Mouse (Mus musculus): ENCODE measurements around the gene Vill. TPM values are rescaled to one million over a fixed set of nuclear protein-coding genes. Genes with fewer than 3 reads are reported as not detected.

The Vill gene
- polyA plus RNA-seq, 1 experiment, result 6.1 TPM

DNA sequence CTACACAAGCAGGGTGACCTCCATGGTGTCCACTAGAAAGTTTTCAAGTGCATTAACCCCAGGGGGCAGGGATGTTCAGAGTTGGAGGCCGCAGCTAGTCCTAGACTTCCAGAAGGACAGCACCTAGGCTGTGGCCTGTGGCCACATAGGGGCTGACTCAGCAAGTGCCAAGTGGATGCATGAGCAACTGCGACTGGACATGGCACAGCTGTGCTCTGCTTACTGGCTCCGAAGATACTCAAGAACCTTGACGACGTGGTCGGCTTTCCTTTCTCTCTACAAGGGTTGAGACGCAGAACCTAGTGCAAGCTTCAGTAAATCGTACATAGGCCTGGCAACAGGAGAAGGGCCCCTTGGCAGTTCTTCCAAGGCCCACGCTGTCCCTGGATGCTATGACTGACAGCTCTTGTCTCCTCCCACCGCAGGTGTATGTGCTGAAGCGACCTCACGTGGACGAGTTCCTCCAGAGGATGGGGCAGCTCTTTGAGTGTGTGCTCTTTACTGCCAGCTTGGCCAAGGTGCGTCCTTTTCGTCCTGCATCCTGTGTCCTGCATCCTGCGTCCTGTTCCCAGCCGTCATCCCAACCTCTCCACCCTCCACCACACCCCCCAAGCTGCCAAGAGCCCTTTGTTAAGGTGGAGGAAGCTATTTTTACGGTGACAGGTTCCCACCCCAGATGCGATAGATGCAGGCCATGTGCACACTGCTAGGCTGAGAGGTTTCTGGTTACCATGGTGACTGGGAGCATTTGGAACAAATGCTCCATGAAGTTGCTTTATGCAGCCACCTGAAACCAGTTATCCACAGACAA lies 19.3 kb upstream of the Vill start:
- no peak for DNase-seq (ENCODE audit: low read depth, low spot score)
- WGBS, result 89% methylated on average over 19 of the region's 19 CpGs

DNA sequence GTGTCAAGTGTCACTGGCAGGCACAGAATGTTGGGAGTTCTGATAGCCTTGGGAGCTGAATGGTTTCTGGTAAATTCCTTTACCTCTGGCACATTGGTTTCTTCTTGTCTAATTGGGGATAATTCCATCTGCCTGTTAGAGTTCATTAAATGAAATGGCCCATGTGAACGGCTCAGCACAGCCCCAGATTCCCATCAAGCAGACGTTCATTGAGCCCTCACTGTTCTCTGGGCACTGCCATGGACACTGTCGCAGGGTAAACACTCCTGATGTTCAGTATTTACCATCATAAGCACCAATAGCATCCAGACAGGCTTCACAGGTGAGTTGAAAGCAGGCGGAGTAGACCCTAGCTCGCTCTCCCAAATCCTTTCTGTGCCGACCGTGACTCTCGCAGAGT lies 18.5 kb upstream of the Vill start:
- 92% methylated on average over 8 of the region's 8 CpGs for WGBS
- no peak for DNase-seq (ENCODE audit: low read depth, low spot score)

DNA sequence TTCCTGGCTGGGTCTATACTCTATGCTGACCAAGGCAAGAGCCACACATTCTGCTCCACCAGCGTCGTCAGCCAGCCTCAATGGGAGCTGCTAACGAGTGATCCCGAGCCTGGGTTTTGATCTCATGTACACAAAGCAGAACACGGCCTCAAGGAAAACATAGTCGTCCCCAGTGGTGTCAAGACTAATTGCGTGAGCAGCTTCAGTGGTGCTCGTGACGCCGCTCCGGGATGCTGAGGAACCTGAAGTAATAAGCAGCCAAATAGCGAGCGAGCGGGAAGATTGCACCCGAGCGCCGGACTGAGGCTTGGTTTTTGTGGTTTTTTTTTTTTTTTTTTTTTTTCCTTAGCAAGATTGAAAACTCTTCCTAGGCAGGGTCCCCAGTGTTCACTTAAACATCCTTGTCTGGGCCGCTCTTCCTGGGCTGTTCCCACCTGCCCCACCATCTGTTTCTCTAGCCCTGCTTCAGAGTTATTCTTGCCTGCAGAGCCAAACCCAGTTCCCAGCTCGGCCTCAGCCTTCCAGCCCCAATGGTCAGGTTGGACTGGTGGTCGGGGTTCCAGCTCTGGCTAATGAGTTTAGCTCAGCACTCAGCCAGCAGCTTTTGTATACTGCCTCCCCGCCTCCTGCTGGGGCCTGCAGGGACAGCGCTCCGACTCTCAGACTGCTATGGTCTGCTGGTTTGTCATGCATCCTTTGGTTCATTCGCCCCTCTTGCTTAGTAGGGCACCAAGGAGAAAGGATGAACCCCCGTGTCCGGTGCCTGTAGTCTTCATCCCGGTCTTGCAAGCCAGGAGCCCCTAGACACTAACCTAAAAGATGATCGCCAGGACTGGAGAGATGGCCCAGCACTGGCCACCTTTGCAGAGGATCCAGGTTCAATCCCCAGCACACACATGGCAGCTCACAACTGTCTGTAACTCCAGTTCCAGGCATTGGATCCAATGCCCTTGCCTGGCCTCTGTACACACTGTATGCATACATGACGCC lies 17.6 kb upstream of the Vill start:
- 92% methylated on average over 29 of the region's 29 CpGs for WGBS
- DNase-seq (ENCODE audit: low read depth, low spot score), result no peak

DNA sequence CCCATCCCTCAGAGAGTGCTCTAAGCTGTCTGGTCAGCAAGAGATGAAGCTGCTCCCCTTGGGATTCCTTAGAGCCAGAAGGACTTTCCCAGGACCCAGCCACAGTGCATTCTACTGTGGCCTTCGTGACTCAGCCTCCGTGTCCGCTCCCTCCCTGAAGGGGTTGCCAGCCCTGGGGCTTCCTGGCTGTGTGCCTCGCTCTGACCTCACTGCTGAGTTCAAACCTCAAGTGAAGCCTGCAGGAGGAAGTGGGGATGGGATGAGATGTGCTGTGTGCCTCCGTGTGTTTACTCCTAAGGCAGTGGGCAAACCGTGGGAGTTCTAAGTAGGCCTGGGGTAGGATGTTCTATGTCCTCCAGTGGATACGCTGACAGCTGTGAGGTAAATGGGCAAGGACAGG lies 16.7 kb upstream of the Vill start:
- WGBS, result 67% methylated on average over 7 of the region's 7 CpGs
- DNase-seq (ENCODE audit: low read depth, low spot score), result no peak

DNA sequence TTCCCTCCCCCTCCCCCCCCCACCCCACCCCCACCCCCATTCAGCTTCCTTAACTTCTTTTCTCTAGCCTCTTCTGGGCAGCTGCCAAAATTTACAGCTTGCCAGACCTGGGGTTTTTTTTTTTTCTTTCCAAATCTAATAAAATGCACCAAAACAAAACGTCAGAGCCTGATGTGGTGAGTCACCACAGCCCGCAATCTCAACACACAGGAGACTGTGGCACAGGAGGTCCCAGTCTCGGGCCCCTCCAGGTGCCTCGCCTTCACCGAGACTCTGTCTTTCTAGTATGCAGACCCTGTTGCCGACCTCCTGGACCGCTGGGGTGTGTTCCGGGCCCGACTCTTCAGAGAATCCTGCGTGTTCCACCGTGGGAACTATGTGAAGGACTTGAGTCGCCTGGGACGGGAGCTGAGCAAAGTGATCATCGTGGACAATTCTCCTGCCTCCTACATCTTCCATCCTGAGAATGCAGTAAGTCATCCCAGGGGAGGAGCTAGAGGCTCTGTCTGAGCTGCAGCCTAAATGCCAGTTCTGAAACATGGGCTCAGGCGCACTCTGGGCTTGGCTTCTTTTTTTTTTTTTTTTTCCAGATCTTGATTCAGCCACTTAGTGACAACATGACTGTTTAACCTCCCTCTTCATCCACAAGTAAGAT lies 15.4 kb upstream of the Vill start:
- WGBS, result 72% methylated on average over 15 of the region's 15 CpGs
- no peak for DNase-seq (ENCODE audit: low read depth, low spot score)

DNA sequence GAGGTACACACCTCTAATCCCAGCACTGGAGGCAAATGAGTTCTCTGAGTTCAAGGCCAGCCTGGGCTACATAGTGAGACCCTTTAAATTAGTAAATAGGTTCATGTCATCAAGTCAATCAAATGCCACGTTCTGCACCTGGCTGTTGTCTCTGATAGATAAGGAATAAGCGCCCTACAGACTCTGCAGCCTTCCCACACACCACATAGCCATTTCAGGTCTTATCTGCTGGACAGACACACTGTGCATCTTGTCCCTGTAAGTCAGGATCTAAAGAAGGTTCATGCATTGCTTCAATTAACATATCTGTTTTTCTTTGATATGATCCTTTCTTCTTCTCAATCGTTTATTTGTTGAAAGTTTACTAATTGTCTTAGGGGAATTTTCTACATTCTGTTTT lies 14.0 kb upstream of the Vill start:
- 88% methylated on average over 3 of the region's 3 CpGs for WGBS
- DNase-seq (ENCODE audit: low read depth, low spot score), result no peak

DNA sequence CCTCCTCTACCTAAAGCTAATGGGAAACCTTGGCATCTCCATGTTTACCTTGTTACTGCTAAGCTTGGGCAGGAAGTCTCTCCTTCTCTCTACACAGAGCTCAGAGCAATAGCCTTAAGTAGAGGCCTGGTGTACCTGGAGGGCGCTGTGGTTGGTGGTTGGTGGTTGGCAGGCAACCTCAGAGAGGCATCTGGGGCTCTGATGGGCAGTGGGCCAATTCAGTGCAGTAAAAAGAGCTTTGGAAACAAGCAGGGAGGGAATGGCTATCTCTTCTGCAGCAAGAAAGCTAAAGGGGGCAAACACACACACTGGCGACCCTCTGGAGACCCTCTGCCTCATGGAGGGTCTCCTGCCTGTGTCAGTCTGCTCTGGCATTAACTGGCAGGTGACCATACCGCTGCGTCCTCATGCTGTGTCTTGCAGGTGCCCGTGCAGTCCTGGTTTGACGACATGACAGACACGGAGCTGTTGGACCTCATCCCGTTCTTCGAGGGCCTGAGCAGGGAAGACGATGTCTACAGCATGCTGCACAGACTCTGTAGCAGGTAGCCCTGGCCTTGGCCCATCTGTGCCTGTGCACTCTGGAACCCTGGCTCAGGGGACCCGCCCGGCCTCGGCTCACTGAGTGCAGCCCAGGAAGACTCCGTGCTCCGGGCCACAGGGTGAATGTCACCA lies 12.3 kb upstream of the Vill start:
- no peak for DNase-seq (ENCODE audit: low read depth, low spot score)
- 80% methylated on average over 15 of the region's 15 CpGs for WGBS

DNA sequence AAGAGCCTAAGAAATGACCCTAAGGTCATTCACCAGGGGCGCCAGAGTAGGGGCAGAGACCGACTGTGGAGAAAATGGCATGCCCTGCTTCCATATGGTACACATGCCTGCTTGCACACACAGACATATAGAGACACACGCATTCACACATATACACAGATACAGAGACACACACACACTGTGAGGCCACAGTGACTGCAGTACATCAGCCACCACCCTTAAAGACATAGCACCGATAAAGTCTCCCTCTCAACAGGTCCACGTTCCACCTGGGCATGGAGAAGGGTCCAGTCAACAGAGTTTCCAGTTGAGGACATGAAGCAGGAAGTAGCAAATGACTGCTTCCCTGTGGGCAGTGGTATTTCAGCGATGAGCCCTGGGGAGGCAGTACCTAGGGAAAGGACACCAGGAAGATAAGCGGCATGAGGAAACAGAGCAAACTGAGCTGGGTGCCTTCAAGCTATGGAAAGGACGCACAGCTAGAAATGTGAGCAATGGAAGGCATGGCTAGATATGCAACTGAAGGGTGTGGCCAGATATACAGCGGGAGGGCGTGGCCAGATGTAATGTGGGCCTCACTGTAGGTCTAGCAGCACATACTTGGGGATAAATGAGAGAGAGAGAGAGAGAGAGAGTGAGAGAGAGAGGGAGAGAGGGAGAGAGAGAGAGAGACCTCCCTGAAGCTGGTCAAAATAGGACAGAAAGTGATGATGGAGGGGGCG lies 4.2 kb upstream of the Vill start:
- DNase-seq (ENCODE audit: low read depth, low spot score), result no peak
- WGBS, result 57% methylated on average over 11 of the region's 11 CpGs

DNA sequence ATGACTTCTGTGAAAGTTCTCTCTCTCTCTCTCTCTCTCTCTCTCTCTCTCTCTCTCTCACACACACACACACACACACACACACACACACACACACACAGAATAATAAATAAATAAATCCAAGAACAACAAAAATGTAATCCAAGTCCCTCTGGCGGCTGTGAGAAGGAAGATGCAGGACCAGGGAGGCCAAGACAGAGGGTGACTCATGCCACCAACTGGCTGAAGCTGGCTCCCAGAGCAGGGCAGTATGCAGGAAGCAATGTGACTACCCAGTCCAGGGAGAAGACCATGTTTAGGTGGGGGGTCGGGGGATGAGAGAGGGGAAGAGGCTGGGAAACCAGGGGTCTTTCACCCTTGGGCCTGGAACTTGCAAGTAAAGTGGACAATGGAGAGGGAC lies 1.4 kb upstream of the Vill start:
- 48% methylated on average over 2 of the region's 2 CpGs for WGBS
- DNase-seq (ENCODE audit: low read depth, low spot score), result no peak

DNA sequence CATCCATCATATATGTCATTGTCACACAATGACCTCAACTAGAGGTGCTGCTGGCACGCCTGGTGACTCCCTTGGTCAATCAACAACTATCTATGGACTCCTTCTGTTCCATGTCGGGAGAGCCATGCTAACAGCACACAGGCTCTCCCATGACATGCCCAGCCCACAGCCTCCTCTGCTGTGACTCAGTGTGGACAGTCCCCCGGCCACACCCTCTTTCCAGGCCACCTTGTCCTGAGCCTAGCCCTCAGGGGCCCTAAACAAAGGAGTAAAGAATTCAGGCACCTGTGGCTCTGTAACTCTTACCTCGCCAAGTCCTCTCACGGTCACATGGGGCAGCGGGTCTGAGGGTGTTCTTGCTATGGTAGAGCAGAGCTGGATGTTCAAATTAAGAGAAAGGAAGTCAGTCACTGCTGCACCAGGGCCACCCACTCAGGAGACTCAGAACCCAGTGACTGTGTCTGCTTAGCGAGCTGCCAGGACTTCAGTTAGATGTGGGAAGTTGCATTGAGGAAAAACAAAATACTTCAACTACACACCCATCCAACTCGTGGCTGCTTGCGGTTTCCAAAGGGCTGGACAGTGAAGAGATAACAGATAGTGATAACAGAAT lies 1.5 kb downstream of the Vill start:
- DNase-seq (ENCODE audit: low read depth, low spot score), result no peak
- WGBS, result 54% methylated on average over 9 of the region's 9 CpGs

DNA sequence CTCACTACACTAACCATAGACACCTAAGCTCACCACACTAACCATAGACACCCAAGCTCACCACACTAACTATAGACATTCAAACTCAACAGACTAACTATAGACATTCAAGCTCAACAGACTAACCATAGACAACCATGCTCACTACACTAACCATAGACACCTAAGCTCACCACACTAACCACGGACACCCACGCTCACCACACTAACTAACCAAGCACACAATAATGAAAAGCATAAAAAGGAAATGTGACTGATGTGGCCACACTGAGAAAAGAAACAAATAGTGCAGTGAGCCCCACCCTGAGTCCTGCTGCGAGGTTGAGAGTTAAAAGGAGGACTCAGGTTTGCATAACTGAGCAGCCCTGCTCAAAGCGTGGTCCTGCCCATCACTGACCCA lies 2.8 kb downstream of the Vill start:
- DNase-seq (ENCODE audit: low read depth, low spot score), result no peak
- 77% methylated on average over 4 of the region's 4 CpGs for WGBS

DNA sequence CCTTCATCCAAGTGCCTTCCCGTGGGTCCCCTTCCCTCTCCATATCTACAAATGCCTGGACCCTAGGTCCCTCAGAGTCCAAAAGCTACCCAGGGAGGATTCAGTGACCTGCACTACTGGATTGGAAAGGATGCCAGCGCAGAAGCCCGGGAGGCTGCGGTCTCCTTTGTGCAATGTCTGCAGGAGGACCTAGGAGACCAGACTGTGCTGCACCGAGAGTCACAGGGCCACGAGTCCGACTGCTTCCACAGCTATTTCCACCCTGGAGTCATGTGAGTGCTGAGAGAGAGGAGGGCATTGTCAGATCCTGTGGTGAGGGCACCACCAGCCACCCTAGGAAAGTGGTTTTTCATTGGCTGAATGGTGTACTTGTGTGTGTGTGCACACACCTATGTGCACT lies 5.7 kb downstream of the Vill start:
- no peak for DNase-seq (ENCODE audit: low read depth, low spot score)
- 91% methylated on average over 7 of the region's 7 CpGs for WGBS

DNA sequence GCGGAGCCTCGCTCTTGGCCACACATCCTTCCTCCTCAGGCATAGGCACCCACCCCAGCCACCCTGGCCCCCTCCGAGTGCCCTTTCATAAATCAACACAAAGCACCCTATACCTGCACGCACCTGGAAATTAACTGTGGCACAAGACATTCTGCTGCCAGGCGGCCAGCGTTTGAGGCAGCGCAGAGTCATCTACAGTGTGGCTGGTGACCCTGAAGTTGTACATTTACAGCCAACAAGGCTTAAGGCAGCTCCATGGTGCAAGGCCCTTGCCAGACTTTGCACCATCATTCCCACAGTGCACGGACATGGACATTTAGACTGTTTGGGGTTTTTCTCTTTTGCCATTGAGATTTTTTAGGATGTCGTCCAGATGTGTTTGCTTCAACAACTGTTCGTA lies 8.1 kb downstream of the Vill start:
- no peak for DNase-seq (ENCODE audit: low read depth, low spot score)
- WGBS, result 87% methylated on average over 10 of the region's 10 CpGs

DNA sequence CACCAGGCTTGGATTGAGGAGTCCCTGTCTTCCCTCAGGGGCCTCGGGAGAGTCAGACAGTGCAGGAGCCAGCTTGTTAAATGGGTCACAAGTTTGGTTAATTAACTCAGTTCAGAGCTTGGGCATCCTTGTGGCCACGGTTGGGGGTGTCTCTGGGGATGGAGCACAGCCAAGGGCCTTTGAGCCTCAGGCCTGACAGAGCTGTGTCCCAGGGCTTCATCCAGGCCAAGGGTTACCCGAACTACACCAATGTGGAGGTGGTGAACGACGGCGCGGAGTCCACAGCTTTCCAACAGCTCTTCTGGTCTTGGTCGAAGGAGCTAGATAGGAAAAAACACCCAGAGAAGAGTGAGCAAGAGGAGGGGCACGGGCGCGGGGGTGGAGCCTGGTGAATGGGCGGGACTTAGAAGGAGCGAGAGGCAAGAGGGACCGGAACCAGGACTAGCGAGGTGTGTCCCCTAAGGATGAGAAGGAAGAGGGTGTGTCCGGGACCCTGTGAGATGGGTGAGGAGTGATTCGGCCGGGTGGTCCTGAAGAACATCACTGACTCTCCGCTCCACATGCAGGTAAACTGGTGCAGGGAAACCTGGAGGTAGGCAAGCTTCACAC lies 10.6 kb downstream of the Vill start:
- WGBS, result 48% methylated on average over 19 of the region's 19 CpGs
- no peak for DNase-seq (ENCODE audit: low read depth, low spot score)

DNA sequence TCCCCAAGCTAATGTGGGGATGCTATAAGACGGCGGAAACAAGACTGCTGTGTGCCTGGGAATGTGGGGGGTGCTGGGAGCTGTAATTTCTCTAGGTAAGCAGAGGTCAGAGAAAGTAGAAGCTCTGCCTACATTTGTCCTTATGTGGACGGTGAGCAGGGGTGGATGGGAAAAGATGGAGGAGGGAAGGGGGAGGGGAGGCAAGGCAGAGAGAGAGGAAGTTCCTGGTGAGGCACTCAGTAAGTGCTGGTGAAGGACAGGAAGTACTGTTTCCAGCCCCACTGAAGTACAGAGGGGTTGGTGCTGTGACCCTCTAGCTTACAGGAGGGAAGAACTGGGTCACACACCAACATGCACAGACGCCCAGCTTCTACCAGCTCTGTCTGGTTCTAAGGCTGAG lies 11.7 kb downstream of the Vill start:
- 70% methylated on average over 4 of the region's 4 CpGs for WGBS
- no peak for DNase-seq (ENCODE audit: low read depth, low spot score)

DNA sequence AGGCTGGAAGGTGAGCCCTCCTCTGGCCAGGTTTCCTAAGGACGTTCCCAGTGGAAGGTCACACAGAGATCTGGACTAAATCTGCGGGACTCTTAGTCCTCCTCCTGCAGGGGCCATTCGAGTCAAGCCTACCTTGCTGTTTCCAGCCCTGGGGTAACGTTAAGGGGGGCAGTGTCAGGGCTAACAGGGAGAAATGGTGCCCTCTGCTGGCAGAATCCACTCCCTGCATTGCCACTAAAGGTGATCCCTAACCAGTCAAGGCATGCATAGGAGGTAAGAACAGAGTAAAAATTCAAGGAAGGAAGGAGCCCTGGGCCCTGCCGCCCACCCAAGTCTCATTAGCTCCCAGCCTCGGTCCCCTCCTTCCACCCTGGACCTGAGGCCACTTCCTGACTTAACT lies 15.0 kb downstream of the Vill start:
- no peak for DNase-seq (ENCODE audit: low read depth, low spot score)
- WGBS, result 3% methylated on average over 6 of the region's 6 CpGs

DNA sequence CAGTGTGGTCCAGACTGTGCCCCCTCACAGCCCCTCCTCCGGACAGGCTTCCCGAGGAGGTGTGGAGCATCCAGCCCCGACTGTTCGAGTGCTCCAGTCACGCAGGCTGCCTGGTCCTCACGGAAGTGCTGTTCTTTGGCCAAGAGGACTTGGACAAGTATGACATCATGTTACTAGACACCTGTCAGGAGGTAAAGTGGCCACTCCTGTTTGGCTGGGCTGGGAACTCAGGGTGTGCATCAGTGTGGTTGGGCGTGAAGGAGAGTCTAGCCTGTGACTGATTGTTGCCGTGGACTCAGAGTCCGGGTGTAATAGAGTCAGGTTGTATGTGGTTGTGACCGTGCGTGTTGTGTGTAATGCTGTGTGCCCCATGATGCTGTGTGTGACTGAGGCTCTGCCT lies 15.7 kb downstream of the Vill start:
- DNase-seq (ENCODE audit: low read depth, low spot score), result peak; percentile 75
- WGBS, result 38% methylated on average over 11 of the region's 11 CpGs

DNA sequence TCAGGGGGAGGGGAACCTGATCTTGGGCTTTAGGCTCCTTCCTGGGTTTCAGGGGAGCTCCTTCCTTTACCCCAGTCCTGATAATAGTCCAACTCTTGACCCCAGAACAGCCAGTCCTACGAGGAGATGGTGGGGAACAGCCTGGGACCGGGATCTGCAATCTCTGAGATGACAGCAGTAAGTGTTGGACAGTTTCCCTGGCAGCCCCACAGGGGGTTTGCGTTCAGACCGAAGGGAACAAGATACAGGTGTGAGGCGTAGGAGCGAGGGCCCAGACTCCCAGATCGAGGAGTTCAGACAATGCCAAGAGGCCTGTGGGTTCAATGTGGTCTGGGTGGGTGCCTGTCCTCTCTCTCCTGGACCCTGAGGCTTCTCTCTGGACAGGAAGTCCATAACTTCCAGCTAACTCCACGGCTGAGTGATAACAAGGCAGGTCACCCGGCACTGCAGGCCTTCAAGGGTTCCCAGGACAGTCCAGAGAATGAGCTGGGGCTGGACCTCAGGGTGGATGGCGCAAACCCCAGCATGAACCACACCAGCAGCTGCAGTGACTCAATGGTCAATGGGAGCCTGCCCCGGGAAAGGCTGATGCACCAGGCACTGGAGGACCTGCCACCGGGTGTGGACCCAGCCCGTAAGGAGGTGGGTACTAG lies 17.7 kb downstream of the Vill start:
- WGBS, result 79% methylated on average over 13 of the region's 13 CpGs
- no peak for DNase-seq (ENCODE audit: low read depth, low spot score)

Measured in large intestine, adult 2 months (tissue).